Mouse (Mus musculus) thymus, postnatal 14 days (tissue): ENCODE measurements around the gene Commd3.

Experiments used
- DNase-seq: peaks from one replicate; pipeline ENCODE4 v3.0.0; 2021

Commd3 gene

DNA sequence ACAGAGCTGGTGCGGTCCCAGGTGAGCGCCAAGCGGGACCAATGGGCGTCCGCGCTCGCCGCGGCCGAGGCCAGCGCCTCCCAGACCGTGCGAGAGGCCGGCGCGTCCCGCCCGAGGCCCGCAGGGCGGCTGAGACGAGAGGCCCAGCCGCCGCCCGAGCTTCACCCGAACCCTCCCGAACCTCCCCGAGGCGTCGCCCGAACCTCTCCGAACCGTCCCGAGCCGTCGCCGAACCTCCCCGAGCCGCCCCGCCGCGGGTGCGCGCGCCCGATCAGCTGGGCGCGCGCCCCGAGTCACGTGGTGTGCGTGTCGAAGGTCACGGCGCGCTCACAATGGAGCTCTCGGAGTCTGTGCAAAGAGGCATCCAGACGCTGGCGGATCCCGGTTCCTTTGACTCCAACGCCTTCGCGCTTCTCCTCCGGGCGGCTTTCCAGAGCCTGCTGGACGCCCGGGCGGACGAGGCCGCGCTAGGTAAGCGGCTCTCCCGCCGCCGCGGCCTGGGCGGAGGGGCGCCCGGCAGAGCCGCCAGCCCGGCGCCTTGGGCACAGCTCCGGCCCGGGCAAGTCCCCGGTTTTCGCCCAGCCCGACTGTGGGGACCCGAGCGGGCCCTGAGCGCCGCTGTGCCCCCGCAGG lies at the start of gene Commd3:
Gene Commd3 (plus strand): TSS at position 252 of the 633 bp plus-strand sequence.
- DNase-seq, result peak; percentile 90

DNA sequence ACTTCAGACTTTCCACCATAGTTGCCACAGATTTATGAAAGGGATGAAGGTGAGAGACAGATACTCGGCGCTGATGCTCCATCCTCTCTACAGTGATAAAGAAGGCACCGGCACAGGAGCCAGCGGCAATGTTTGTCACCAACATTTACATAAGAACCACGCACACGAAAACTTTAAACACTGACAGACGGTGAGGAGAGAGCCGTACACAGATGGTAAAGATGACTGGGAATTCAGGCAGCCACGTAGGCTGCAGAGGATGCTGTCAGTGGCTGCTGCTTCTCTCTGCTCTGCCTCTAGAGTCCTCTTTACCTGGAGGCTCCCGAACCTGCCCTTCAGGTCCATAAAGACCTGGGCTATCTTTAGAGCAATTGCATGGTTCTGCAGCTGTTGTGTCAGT lies 49.0 kb upstream of the Commd3 start:
- DNase-seq, result no peak

- DNase-seq, result no peak
Measured at GRCm38 (mm10) chr2:18630547-18630946, 41.6 kb upstream of the Commd3 start.

GRCm38 (mm10) chr2:18635052-18635451 lies 37.1 kb upstream of the Commd3 start:
- no peak for DNase-seq

DNA sequence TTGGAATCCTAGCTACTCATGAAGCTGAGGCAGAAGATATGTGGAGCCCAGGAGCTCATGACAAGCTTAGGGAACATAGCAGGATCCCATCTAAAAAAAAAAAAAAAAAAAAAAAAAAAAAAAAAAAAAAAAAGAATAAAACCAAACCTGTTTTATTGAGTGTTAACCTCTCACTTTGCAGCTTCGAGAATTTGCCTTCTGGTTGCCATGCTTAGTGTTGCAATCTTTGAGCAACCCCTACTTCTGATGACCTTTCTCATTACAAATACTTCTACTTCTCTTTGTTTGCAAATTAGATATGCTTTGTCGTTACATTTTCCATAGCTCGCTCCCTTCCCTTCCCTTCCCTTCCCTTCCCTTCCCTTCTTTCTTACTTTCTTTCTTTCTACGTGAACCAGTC lies 23.6 kb upstream of the Commd3 start:
- no peak for DNase-seq

DNA sequence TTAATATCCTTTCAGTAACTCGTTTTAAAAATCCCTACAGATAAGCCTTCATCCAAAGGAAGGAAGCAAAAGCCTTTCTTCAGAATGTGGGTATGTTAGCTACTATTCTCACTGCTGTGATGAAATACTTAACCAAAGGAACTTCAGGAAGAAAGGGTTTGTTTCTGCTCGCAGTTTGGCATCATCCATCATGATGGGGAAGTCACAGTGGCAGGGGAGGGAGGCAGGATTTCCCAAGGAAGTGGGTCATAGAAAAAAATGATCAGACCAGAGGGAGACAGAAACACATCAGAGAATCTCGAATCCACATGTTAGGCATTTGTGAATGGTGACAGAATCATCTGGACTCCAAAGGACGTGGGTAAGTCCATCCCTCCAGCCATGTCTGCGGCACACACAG lies 17.4 kb upstream of the Commd3 start:
- DNase-seq, result no peak

DNA sequence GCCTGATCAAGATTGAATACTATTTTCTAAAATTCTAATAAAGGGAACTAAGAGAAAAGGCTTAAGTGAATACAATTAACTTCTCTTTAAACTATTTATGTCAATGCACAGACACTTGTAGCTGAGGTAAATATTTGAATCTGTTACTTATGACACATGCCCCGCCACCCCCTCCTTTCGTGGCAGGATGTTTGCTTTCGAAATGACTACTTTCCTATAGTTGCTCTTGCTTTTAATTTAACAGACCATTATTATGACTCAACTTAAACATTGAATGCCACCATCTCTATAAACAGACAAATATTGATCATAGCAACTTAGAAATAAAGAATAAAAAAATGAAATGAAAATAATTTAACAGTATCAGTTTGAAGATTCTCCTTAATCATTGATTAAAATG lies 8.2 kb upstream of the Commd3 start:
- DNase-seq, result no peak

GRCm38 (mm10) chr2:18671041-18671440 lies 1.1 kb upstream of the Commd3 start:
- DNase-seq, result no peak

GRCm38 (mm10) chr2:18672766-18673164 lies 581 bp downstream of the Commd3 start:
- DNase-seq, result no peak

DNA sequence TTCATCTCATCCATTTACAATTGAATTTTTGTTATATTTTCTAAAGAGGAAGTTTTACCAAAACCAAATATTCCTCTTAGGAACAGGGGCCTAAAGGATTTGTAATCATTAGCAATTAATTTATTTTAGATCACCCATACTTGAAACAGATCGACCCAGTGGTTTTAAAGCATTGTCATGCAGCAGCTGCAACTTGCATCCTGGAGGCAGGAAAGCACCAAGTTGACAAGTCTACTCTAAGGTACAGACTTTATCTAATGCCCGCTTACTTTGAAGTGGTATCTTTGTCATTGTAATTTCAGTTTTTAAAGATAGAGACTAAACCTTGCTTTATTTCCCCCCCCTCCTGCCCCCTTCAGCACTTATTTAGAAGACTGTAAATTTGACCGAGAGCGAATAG lies 1.6 kb downstream of the Commd3 start:
- no peak for DNase-seq

DNA sequence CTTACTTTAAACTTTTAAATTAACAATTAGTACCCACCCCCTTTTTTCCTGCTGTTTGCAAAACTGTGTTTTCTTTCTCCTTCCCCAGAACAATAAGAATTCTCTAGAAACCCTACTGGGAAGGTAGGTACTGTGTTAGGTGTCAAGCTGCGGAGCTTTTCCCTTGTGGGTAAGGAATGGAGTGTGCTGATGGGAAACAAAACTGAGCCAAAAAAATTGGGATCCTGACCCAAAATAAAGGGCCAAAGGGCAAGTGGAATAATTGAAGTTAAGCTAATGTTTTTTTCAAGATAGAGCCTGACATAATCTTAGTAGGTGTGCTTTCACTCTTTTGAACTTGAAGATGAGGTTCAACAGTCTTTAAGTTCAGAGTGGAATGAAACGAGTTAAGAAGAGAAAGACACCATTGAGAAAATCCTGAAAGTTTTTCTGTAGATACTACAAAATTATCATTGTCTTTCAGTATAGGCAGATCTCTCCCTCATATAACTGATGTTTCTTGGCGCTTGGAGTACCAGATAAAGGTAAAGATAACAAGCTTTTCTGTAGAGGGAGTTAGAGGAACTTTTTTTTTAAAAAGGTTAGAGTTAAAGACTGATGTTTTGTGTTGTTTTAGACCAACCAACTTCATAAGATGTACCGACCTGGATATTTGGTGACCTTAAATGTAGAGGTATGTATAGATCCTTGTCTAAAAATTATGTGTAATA lies 2.2 kb downstream of the Commd3 start:
- no peak for DNase-seq

- no peak for DNase-seq
Measured at GRCm38 (mm10) chr2:18675681-18676456, 3.7 kb downstream of the Commd3 start.

DNA sequence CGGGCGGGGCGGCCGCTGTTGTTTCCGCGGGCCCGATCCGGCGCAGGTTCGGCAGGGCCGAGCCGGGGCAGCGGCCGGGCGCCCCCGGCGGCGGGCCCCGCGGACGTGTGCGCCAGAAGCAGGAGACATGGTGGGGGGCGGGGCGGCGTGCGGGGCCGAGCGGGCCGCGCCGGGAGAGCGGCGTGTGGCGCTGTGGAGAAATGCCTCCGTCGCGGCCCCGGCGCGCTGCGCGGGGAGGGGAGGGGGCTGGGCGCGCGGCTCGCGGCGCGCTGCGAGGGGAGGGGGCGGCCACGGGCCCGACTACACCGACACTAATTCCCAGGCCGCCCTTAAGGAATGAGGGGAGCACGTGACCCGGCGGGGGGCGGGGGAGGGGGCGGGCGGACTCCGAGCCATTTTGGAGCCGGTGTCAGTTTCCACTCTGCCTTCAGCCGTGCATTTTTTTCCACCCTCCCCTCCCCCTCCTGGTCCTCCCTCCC lies 4.3 kb downstream of the Commd3 start:
- peak; percentile 77 for DNase-seq

DNA sequence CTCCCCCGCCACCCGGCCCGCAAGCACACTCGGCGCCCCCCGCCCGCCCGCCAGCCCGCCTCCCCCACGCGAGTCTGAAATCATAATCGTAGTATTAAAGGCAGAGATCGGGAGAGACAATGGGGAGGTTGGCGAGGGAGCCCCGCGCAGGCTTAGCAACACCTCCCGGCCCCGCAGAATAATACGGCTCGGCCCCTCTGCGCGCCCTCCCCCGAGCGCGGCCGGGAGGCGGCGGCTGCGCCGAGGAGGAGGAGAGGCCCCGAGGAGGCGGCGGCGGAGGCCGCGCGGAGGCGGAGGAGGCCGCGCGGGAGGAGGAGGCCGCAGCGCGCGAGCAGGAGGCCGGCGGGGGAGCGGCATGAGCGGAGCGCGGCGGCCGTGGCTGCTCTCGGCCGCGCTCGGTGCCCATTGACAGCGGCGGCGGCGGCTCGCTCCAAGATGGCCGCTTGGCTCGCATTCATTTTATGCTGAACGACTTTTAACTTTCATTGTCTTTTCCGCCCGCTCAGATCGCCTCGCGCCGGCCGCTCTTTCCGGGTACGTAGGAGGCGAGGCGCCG lies 4.8 kb downstream of the Commd3 start, which contains the start of gene Bmi1:
Gene Bmi1 (plus strand): TSS at position 83 of the 556 bp plus-strand sequence.
- peak; percentile 68 for DNase-seq

GRCm38 (mm10) chr2:18677631-18678471 lies 5.7 kb downstream of the Commd3 start:
- peak; percentile 69 for DNase-seq

GRCm38 (mm10) chr2:18679701-18680100 lies 7.5 kb downstream of the Commd3 start:
- no peak for DNase-seq

DNA sequence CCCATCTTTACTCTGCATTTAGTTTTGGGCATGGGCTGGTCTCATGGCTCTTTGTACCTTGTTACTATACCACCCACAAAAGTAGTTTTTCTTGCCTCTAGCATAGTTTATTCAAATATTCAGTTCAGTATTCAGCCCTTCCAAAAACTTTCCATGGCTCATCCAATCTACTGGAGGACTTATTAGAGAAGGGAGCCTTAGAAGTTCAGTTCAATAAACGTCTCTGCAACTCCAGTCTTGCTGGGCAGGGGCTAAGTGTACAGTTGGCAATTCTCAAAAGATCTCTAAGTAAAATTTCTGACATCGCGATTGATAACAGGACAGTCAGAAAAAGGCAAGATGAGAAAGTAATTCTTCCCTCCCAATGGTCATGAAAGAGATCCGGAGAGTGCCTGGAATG lies 8.3 kb downstream of the Commd3 start:
- no peak for DNase-seq

DNA sequence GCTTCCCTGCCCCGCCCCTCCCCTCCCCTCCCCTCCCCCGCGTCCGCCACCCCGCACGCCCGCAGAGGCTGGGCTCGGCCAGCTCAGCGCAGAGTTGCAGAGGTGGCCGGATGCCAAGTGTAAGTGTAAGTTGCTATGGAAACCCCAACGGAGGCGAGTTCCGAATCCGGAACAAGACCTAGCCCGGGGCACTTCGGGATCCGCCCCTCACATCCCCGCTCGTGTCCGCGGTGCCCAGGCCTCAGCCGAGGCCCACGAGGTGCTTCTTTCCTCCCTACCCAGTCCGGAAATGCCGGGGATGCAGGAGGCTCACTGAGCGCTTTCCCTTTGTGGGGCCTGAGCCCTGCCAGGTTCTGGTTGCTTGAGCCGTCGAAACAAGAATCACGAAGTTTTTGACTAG lies 8.8 kb downstream of the Commd3 start:
- peak; percentile 47 for DNase-seq

- DNase-seq, result no peak
Measured at GRCm38 (mm10) chr2:18684062-18684461, 11.9 kb downstream of the Commd3 start.

DNA sequence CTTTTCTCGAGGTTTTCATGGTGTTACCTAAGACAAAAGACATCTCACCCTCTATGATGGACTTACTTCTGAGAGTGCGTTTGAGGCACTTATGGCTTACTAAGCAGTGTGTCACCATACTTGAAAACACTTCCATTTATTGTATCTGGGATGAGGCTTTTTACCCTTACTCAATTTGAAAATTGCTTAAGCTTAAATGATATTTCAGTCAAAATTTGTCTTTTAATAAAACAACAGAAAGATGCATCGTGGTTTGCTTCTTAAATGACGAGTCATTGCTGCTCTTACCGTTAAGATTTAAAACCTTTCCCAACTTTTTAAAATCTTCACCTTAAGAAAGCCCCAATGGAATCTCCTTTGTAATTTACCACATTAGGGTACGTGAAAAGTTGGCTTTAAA lies 14.2 kb downstream of the Commd3 start:
- DNase-seq, result no peak

DNA sequence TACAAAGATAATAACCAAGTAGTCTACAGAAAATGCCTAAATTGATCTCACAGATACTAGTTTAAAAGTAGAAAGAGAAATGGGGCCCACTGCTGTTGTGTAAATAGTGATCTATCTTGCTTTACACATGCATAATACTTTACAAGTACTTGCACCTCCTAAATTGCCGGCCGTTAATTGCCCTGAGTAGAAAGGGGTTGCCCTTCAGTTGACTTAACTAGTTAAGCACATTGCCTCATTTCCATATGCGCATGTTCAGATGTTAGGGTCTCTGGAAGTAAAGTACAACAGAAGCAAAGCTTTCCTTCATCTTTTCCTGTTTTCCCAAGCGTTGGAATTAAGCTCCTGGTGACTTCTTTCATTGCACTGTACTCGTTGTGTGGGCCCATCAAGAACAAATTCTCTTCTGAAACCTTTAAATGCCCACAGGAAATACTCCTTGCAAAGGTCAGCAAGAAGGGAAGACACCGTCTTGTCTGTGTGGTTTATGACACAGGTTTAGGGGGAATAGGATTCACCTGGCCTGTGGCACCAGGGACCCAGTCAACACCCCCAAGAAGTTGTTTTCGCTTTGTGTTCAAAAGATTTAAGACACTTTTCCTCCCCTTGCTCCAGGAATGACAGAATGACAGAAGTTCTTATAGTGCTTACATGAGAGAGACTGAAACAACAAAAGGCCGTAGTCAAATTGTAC lies 14.8 kb downstream of the Commd3 start:
- DNase-seq, result no peak

DNA sequence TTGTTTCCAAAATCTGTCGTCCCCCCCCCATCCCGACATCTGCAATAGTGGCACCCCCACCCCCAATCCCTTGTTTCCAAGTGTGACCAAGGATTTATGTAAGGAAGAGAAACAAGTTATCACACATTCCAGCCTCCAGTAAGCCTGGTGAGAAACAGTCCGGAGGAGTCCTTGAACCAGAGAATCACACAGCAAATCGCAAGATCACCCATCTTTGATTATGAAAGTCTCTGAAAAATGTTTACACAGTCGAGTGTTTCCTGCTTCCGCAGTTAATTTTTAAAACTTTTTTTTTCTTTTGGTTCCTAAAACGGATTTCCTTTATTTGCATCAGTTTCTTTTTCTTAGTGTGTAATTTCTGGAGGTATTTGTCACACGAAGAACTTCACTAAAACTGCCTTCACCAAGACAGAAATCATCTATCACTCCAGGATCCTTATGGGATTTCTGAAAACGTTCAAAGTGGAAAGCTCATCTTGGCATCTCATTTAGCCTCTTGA lies 15.5 kb downstream of the Commd3 start:
- DNase-seq, result no peak
